Mouse (Mus musculus): Measurements from ENCODE around the gene Serpine3. TPM values are rescaled to one million over a fixed set of nuclear protein-coding genes. Genes with fewer than 3 reads are reported as not detected.

Serpine3 gene
- polyA plus RNA-seq, 1 experiment from 2014 or later: not detected

DNA sequence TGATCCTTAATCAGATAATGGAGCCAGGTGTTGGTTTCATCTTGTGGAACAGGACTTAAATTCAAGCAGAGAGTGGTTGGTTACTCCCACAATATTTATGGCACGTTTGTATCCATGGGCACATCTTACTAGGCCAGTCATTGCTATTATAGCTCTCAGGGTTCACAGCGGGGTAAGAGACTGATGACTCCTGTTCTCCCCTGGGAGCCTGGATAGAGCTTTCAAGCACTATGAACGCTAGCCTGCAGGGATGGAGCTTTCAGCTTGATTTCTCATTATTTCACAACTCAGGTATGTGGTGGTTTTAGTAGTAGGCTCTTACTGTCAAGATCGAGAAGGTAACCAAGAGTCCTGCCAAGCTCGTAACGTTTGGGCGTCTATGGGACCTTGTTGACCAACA, 7.5 kb upstream of the Serpine3 start:
- 82% methylated on average over 7 of the region's 7 CpGs for WGBS
- no peak for ATAC-seq (ENCODE audit: insufficient number of reproducible peaks, insufficient read depth, low FRiP score, low TSS enrichment, low read depth)
- Histone ChIP-seq H3K4me2 (no peak overlapping the region), H3K36me3 (no peaks in the 10 kb centered on the region), H3K4me3 (no peak overlapping the region), H3K9me3 (no peaks in the 10 kb centered on the region), H3K4me1 (no peaks in the 10 kb centered on the region), H3K27ac (no peak overlapping the region), H3K27me3 (no peaks in the 10 kb centered on the region), H3K9ac (no peak overlapping the region)

DNA sequence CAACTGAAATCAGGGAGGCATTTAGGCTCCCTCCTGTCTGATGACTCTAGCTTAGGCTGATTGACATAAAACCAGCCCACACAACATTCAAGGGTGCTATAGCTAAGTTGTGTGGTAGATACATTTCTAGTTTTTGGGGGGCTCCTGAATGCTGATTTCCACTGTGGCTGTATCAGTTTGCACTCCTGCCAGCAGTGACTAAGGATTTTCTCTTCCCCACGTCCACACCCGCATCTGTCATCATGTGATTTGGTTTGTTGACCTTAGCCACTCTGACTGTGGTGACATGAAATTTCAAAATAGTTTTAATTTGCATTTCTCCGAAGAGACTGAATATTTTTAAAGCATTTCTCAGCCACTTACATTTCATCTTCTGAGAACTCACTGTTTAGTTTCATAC, 6.0 kb upstream of the Serpine3 start:
- H3K4me3 ChIP-seq: no peak overlapping the region
- H3K9me3 ChIP-seq: no peaks in the 10 kb centered on the region
- no peak overlapping the region for H3K27ac ChIP-seq
- WGBS: 81% methylated on average over 3 of the region's 3 CpGs
- no peak overlapping the region for H3K9ac ChIP-seq
- no peaks in the 10 kb centered on the region for H3K36me3 ChIP-seq
- H3K4me1 ChIP-seq: no peaks in the 10 kb centered on the region
- ATAC-seq (ENCODE audit: insufficient number of reproducible peaks, insufficient read depth, low FRiP score, low TSS enrichment, low read depth): no peak
- H3K4me2 ChIP-seq: no peak overlapping the region
- H3K27me3 ChIP-seq: no peaks in the 10 kb centered on the region

- Histone ChIP-seq H3K36me3 (no peaks in the 10 kb centered on the region), H3K4me2 (no peak overlapping the region), H3K27me3 (no peaks in the 10 kb centered on the region), H3K27ac (no peak overlapping the region), H3K4me3 (no peak overlapping the region), H3K9ac (no peak overlapping the region), H3K9me3 (no peaks in the 10 kb centered on the region), H3K4me1 (no peaks in the 10 kb centered on the region)
- ATAC-seq (ENCODE audit: insufficient number of reproducible peaks, insufficient read depth, low FRiP score, low TSS enrichment, low read depth): no peak
- WGBS: 78% methylated on average over 6 of the region's 6 CpGs
Observed at GRCm38 (mm10) chr14:62662381-62662780, 1.1 kb upstream of the Serpine3 start.

GRCm38 (mm10) chr14:62664976-62665673, 1.7 kb downstream of the Serpine3 start:
- no peaks in the 10 kb centered on the region for H3K9me3 ChIP-seq
- H3K4me1 ChIP-seq: no peaks in the 10 kb centered on the region
- no peak overlapping the region for H3K4me2 ChIP-seq
- no peak overlapping the region for H3K9ac ChIP-seq
- no peak overlapping the region for H3K27ac ChIP-seq
- H3K4me3 ChIP-seq: no peak overlapping the region
- no peaks in the 10 kb centered on the region for H3K36me3 ChIP-seq
- H3K27me3 ChIP-seq: no peaks in the 10 kb centered on the region
- WGBS: 52% methylated on average over 9 of the region's 9 CpGs
- ATAC-seq (ENCODE audit: insufficient number of reproducible peaks, insufficient read depth, low FRiP score, low TSS enrichment, low read depth): no peak

DNA sequence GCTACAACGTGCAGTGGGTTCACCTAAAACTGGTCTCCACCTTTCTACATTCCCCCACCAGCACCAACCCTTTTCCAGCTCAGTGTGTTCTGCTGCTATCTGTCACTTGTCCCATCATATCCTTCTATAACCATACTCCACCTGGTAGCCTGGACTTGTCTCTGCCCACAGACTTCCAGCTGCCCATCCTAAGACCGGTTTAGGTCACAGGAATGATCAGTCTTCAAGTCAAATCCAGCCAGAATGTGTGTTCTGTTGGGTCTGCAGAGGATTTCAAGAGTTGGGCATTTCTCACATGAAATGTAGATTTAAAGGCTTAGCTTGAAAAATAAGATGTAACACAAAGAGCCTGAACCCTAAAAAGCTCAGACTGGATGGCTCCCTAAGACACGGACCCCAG, 10.2 kb downstream of the Serpine3 start:
- H3K27ac ChIP-seq: no peak overlapping the region
- no peaks in the 10 kb centered on the region for H3K9me3 ChIP-seq
- H3K4me3 ChIP-seq: no peak overlapping the region
- ATAC-seq (ENCODE audit: insufficient number of reproducible peaks, insufficient read depth, low FRiP score, low TSS enrichment, low read depth): no peak
- no peak overlapping the region for H3K4me2 ChIP-seq
- H3K9ac ChIP-seq: no peak overlapping the region
- no peaks in the 10 kb centered on the region for H3K4me1 ChIP-seq
- WGBS: 92% methylated on average over 3 of the region's 3 CpGs
- H3K36me3 ChIP-seq: no peaks in the 10 kb centered on the region
- H3K27me3 ChIP-seq: no peaks in the 10 kb centered on the region

DNA sequence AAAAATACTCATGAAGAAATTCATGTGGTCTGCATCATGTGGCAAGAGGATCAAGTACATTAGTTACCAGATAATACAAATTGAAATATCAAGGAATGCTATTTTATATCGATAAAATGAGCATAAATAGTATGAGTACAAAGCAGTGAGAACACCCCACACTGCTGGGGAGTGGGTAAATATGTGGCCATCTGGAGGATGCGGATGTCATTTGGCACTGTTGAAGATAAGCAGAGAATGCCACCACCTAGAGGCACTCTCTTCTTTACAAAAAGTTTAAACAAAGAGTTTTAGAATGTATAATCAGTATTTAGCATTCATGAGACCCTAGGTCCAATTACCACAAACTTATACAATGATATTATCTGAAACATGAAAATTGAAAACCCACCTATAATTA, 54.7 kb downstream of the Serpine3 start:
- H3K27ac ChIP-seq: no peak overlapping the region
- 94% methylated on average over 2 of the region's 2 CpGs for WGBS
- ATAC-seq (ENCODE audit: insufficient number of reproducible peaks, insufficient read depth, low FRiP score, low TSS enrichment, low read depth): no peak

DNA sequence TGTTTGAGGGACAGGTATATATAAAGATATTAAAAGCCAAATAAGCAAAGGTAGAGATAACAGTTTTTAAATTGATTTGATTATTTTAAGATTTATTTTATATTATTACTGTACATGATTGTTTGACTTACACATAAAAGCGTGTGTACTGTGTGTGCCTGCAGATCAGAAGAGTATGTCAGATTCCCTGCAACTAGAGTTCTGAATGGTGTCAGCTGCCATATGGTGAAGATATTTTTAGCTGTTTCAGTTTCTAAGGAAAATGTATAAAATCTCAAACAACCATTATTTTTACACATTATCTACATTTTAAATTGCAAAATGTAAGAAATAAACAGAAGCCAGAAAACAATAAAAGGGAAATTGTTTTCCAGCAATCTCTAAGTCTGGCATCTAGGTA, 58.2 kb downstream of the Serpine3 start:
- H3K27me3 ChIP-seq: no peaks in the 10 kb centered on the region
- H3K4me2 ChIP-seq: no peak overlapping the region
- 0 out of 2 replicates have a peak, but pooled peaks cover 7% of the 10 kb centered on the region for H3K36me3 ChIP-seq
- ATAC-seq (ENCODE audit: insufficient number of reproducible peaks, insufficient read depth, low FRiP score, low TSS enrichment, low read depth): no peak
- H3K9me3 ChIP-seq: no peaks in the 10 kb centered on the region
- WGBS: 82% methylated on average over 1 of the region's 1 CpGs
- H3K4me1 ChIP-seq: no peaks in the 10 kb centered on the region
- H3K27ac ChIP-seq: no peak overlapping the region
- no peak overlapping the region for H3K9ac ChIP-seq
- no peak overlapping the region for H3K4me3 ChIP-seq

More for the DNA sequence above, 54.7 kb downstream of the Serpine3 start:
- no peak overlapping the region for H3K4me2 ChIP-seq
- no peak overlapping the region for H3K9ac ChIP-seq
- no peaks in the 10 kb centered on the region for H3K4me1 ChIP-seq
- peaks cover 27% of the 10 kb centered on the region for H3K36me3 ChIP-seq
- H3K27me3 ChIP-seq: no peaks in the 10 kb centered on the region
- no peaks in the 10 kb centered on the region for H3K9me3 ChIP-seq
- no peak overlapping the region for H3K4me3 ChIP-seq

DNA sequence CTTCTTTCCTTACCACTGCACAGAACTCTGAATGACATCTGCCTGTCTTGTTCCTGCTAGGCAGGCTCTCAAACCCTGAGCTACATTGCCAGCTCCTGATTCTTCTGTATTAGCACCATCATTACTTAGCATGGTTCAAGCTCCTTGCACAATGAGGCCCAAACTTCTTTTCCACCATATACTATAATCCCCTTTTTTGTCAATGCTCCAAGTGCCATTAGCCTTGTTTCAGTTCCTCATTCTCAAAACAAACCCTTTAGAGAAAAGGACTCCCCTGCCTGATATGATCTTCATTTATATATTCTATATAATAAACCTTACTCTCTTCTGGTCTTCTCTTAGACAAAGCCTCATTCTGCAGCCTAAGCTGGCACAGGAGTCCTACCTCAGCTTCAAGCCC, 61.1 kb downstream of the Serpine3 start:
- no peaks in the 10 kb centered on the region for H3K9me3 ChIP-seq
- H3K36me3 ChIP-seq: 0 out of 2 replicates have a peak, but pooled peaks cover 7% of the 10 kb centered on the region
- no peaks in the 10 kb centered on the region for H3K27me3 ChIP-seq
- H3K27ac ChIP-seq: no peak overlapping the region
- no peak overlapping the region for H3K9ac ChIP-seq
- ATAC-seq (ENCODE audit: insufficient number of reproducible peaks, insufficient read depth, low FRiP score, low TSS enrichment, low read depth): no peak
- no peaks in the 10 kb centered on the region for H3K4me1 ChIP-seq
- H3K4me2 ChIP-seq: no peak overlapping the region
- H3K4me3 ChIP-seq: no peak overlapping the region

- no peak overlapping the region for H3K4me3 ChIP-seq
- no peak overlapping the region for H3K4me2 ChIP-seq
- no peaks in the 10 kb centered on the region for H3K4me1 ChIP-seq
- H3K9me3 ChIP-seq: no peaks in the 10 kb centered on the region
- WGBS: 97% methylated on average over 1 of the region's 1 CpGs
- H3K27ac ChIP-seq: no peak overlapping the region
- no peak for ATAC-seq (ENCODE audit: insufficient number of reproducible peaks, insufficient read depth, low FRiP score, low TSS enrichment, low read depth)
- no peak overlapping the region for H3K9ac ChIP-seq
- peaks cover 23% of the 10 kb centered on the region for H3K36me3 ChIP-seq
- H3K27me3 ChIP-seq: no peaks in the 10 kb centered on the region
Observed at GRCm38 (mm10) chr14:62731902-62732301, 68.4 kb downstream of the Serpine3 start.

DNA sequence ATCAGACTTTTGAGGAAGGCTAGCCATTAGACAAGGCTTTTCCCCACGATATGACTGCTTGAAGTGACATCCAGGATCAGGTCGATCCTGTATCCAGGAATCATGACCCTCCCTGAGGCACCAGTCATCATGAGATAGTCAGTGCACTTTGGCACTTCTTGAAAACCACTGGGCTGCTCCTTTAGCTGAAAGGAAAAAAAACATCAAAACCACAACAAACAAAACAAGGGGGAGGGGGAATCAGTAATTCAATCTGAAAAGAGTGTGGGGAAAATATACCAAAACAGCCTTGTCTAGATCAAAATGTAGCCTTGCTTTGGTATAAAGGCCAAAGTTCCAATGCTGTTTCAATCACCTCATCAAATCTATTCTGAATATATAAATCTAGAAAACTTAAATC, 70.2 kb downstream of the Serpine3 start:
- 70% methylated on average over 2 of the region's 2 CpGs for WGBS

DNA sequence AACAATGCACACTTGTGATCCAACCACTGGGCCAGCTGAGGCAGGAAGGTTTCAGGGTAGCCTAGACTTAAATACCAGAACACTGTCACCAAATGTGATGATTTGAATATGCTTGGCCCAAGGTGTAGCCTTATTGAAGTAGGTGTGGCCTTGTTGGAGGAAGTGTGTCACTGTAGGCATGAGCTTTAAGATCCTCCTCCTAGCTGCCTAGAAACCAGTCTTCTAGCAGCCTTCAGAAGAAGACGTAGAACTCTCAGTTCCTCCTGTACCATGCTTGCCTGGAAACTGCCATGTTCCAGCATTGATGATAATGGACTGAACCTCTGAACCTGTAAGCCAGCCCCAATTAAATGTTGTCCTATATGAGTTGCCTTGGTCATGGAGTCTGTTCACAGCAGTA, 72.2 kb downstream of the Serpine3 start:
- ATAC-seq (ENCODE audit: insufficient number of reproducible peaks, insufficient read depth, low FRiP score, low TSS enrichment, low read depth): no peak
- Histone ChIP-seq H3K9me3 (no peaks in the 10 kb centered on the region), H3K4me2 (no peak overlapping the region), H3K4me1 (no peaks in the 10 kb centered on the region), H3K36me3 (peaks cover 25% of the 10 kb centered on the region), H3K27me3 (no peaks in the 10 kb centered on the region), H3K27ac (no peak overlapping the region), H3K9ac (no peak overlapping the region), H3K4me3 (no peak overlapping the region)
- WGBS: 89% methylated on average over 1 of the region's 1 CpGs

More for the DNA sequence above, 70.2 kb downstream of the Serpine3 start:
- H3K27ac ChIP-seq: no peak overlapping the region
- no peaks in the 10 kb centered on the region for H3K27me3 ChIP-seq
- H3K4me2 ChIP-seq: no peak overlapping the region
- ATAC-seq (ENCODE audit: insufficient number of reproducible peaks, insufficient read depth, low FRiP score, low TSS enrichment, low read depth): no peak
- no peak overlapping the region for H3K4me3 ChIP-seq
- no peaks in the 10 kb centered on the region for H3K4me1 ChIP-seq
- no peak overlapping the region for H3K9ac ChIP-seq
- H3K36me3 ChIP-seq: peaks cover 25% of the 10 kb centered on the region
- no peaks in the 10 kb centered on the region for H3K9me3 ChIP-seq
